Mouse (Mus musculus) kidney, adult 2 months (tissue): ENCODE measurements around the gene Olfr159.

Experiments used
- CTCF ChIP-seq: fragments of 200-500 bp; conservative IDR thresholded peaks from 2 replicates; pipeline ENCODE4 v1.5.1; 2011; ENCODE audit warnings: low read depth, mild to moderate bottlenecking, control low read depth, low read length, moderate library complexity, mixed read lengths; ENCODE audit not compliant: insufficient read depth, insufficient read length
- POLR2A ChIP-seq: fragments of 200-500 bp; IDR thresholded peaks from one replicate; pipeline ENCODE4 v1.6.1; 2011; ENCODE audit warnings: low read depth, low read length, control low read depth

DNA sequence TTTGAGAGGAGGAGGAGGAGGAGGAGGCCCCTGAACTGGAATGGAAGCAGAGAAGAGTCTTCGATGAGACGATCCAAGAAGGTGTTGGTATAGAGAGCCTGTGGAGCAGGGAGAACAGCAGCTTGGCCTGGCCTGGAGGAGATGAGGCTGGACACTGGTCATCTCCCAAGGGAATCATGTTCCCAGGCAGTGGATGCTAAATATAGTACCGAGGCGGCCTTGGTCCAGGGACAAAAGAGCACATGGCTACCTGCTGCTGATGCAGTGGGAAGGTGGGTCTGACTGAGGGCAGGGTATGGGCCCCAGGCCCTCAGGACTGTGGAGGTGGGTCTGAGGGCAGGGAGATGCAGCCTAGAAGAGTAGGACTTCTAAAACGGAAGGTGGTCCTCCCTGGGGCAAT lies 37.6 kb downstream of the Olfr159 start:
- TF ChIP-seq POLR2A, result no peak
- no peak for TF ChIP-seq CTCF
